Comparison of ENCODE assay signal across 8 mouse cellular contexts in the genomic region with DNA sequence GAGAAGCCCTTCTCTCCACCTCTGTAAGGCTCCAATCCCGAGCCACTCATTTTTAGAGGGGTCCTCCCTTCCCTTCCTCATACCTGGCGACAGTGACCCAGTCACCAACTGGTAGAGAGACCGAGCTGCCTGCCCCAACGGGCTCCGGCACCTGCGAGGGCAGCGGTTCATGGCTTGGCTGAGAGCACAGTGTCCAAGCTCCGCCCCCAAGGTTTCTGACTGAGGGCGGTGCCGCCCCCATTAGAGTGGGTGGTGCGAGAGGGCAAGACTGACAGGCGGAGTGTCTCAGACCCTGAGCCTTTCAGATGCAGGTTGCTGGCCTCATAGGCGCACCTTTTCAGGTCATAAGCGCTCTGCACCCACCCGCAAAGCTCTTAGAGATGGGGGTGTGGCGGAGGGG. TPM values are rescaled to one million over a fixed set of nuclear protein-coding genes. Genes with fewer than 3 reads are reported as not detected.
DNase-seq lines count a peak whose midpoint lies in the region; ATAC-seq lines count a peak whose summit lies in the region.

No protein-coding gene starts in this region.

- H3K27ac ChIP-seq in heart, embryonic 14.5 days (replicated peaks in 1 of 2; ENCODE audit: control insufficient read depth in 1 of 2, insufficient read depth in 1 of 2, low read depth in 2 of 2, low read length in 2 of 2): no peak overlapping the region

- H3K9me3 ChIP-seq in heart, embryonic 14.5 days (ENCODE audit: control insufficient read depth, low read length): no peaks in the 10 kb centered on the region
- H3K9me3 ChIP-seq in megakaryocyte, embryonic 14.5 days: no peaks in the 10 kb centered on the region

- intact Hi-C loops in left cerebral cortex, postnatal 4 days (cut with DNase I): loop anchor here (5.0 kb wide), 2 partner anchors 140 to 200 kb away; no protein-coding TSS in a partner anchor
- intact Hi-C loops in left cerebral cortex, postnatal 25 days (cut with DNase I): loop anchor here (2.0 kb wide), 1 partner anchor 203 kb away; no protein-coding TSS in a partner anchor

- peak overlapping the region in 1 of 2 experiments; percentile 21; a peak in 2 of 4 replicates for H3K4me3 ChIP-seq in heart, embryonic 14.5 days (ENCODE audit: control insufficient read depth in 1 of 2, insufficient read depth in 1 of 2, low read depth in 1 of 2, low read length in 2 of 2)
- H3K4me3 ChIP-seq in megakaryocyte, embryonic 14.5 days (replicated peaks): peak overlapping the region; percentile 89

- DNase-seq in left cerebral cortex, postnatal 4 days: peak; percentile 51
- no peak for DNase-seq in left cerebral cortex, postnatal 25 days (ENCODE audit: low spot score in 2 of 2)
- peak; percentile 63 to 67 for DNase-seq in cerebellum, postnatal 14 days
- peak; percentile 76 to 82 for DNase-seq in kidney, postnatal 25 days
- peak; percentile 74 for DNase-seq in splenic B cell, adult 2 months (ENCODE audit: low read depth, low spot score)
- no peak for DNase-seq in right cerebral cortex, adult 2 months (ENCODE audit: low spot score in 2 of 2)

- H3K36me3 ChIP-seq in heart, embryonic 14.5 days (ENCODE audit: control insufficient read depth, insufficient read depth, low read length): no peaks in the 10 kb centered on the region
- no peaks in the 10 kb centered on the region for H3K36me3 ChIP-seq in megakaryocyte, embryonic 14.5 days (replicated peaks; ENCODE audit: low read length)
- no peaks in the 10 kb centered on the region; the same call in 1 of the 2 replicates for H3K36me3 ChIP-seq in splenic B cell, adult 2 months (ENCODE audit: control insufficient read depth, insufficient read depth, low read length, poor library complexity, severe bottlenecking)

- peaks cover 16% of the 10 kb centered on the region; the same call in 1 of the 2 replicates for H3K27me3 ChIP-seq in heart, embryonic 14.5 days (ENCODE audit: control insufficient read depth, insufficient read depth, low read length)
- H3K27me3 ChIP-seq in megakaryocyte, embryonic 14.5 days (replicated peaks): peaks cover 51% of the 10 kb centered on the region
- peaks cover 1% of the 10 kb centered on the region for H3K27me3 ChIP-seq in splenic B cell, adult 2 months (ENCODE audit: control insufficient read depth, insufficient read depth, low read length, poor library complexity, severe bottlenecking)

- ATAC-seq in heart, embryonic 14.5 days (ENCODE audit: insufficient number of reproducible peaks, insufficient read depth, low FRiP score, low read depth): no peak

- H3K9ac ChIP-seq in heart, embryonic 14.5 days (ENCODE audit: low read length): no peak overlapping the region

- peaks cover 11 to 22% of the 10 kb centered on the region in 2 experiments; a peak in 3 of 4 replicates for H3K4me1 ChIP-seq in heart, embryonic 14.5 days (ENCODE audit: control insufficient read depth in 2 of 2, insufficient read depth in 2 of 2, low read length in 2 of 2)
- peaks cover 34% of the 10 kb centered on the region for H3K4me1 ChIP-seq in megakaryocyte, embryonic 14.5 days

- WGBS in heart, embryonic 14.5 days: 2% methylated on average over 16 of the region's 16 CpGs

- H3K4me2 ChIP-seq in heart, embryonic 14.5 days (ENCODE audit: low read length): peak overlapping the region; percentile 59

RNA-seq across cellular contexts. Expression of a gene that starts 3.7 kb away (rescaled TPM):
- total RNA-seq in left cerebral cortex, postnatal 4 days (2021): 10 to 100 TPM; 61.2 to 67.7 TPM
- 100 to 1,000 TPM; 141 to 165 TPM for total RNA-seq in left cerebral cortex, postnatal 25 days (2021)
- 3.1 and 3.6 TPM in 2 replicates for polyA plus RNA-seq in heart, embryonic 14.5 days (2014; fragmentation: Nextera tagmentation; extraction: Ambion mirVana)
- 0.35 TPM in 1 of 2 replicates, not detected in the other for polyA plus RNA-seq in megakaryocyte, embryonic 14.5 days (2012; ENCODE audit: insufficient read depth, low replicate concordance)

RNA-seq across cellular contexts. Expression of a gene that starts 28.5 kb away (rescaled TPM):
- 100 to 1,000 TPM; 207 to 210 TPM for total RNA-seq in left cerebral cortex, postnatal 4 days (2021)
- 100 to 1,000 TPM; 159 to 160 TPM for total RNA-seq in left cerebral cortex, postnatal 25 days (2021)
- polyA plus RNA-seq in heart, embryonic 14.5 days (2014; fragmentation: Nextera tagmentation; extraction: Ambion mirVana): 47.0 and 47.1 TPM in 2 replicates
- 1.5 and 9.8 TPM in 2 replicates for polyA plus RNA-seq in megakaryocyte, embryonic 14.5 days (2012; ENCODE audit: insufficient read depth, low replicate concordance)

Comparison
In these comparisons a context has a peak if more than half of its experiments do, and no peak if none do; other contexts are left out.
1. DNase-seq: peak in left cerebral cortex, postnatal 4 days (single experiment), cerebellum, postnatal 14 days (2 of 2), kidney, postnatal 25 days (2 of 2) and splenic B cell, adult 2 months (single experiment); none in left cerebral cortex, postnatal 25 days (0 of 2) and right cerebral cortex, adult 2 months (0 of 2).